ENCODE assay signal across 24 mouse cellular contexts in the genomic region with DNA sequence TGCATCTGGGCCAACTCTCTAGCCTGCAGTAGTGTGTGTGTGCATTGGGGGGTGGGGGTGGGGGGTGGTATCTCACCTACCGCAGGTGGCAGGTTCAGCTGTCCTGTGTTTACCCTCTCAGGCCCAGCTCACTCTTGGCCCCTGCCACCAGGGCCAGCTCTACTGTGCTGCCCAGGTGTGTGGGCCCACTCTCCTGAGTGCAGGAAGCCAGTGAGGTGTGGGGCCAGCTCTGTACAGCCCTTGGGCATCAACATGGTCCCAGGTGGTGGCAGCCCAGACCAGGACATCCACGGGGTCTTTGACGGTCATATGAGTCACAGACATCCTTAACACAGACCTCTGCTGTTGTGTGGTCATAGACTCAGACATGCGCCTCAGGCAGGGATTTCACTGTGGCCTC. TPM values are rescaled to one million over a fixed set of nuclear protein-coding genes. Genes with fewer than 3 reads are reported as not detected.
DNase-seq lines count a peak whose midpoint lies in the region; ATAC-seq and TF ChIP-seq lines count a peak whose summit lies in the region.
"Had no signal": no experiment of that assay in that cellular context is flagged by ENCODE, and none has a peak within 500 bp of the region (broad histone marks: within the 10 kb centered on the region; RNA-seq: fewer than 3 reads in every experiment).

No protein-coding gene starts in this region.

- 89% methylated on average over 4 of the region's 4 CpGs for WGBS in hindbrain, postnatal 0 days
- WGBS in hindbrain, embryonic 11.5 days = 98% methylated on average over 4 of the region's 4 CpGs
- 74% methylated on average over 4 of the region's 4 CpGs for WGBS in liver, embryonic 15.5 days (ENCODE audit: insufficient replicate concordance)
- WGBS in liver, postnatal 0 days (ENCODE audit: insufficient replicate concordance) = 87% methylated on average over 4 of the region's 4 CpGs
- 86% methylated on average over 4 of the region's 4 CpGs for WGBS in stomach, embryonic 14.5 days

- H3K9me3 ChIP-seq in hindbrain, postnatal 0 days (ENCODE audit: low read length) = no peaks in the 10 kb centered on the region
- no peaks in the 10 kb centered on the region for H3K9me3 ChIP-seq in hindbrain, embryonic 11.5 days (ENCODE audit: control insufficient read depth, low read length)
- no peaks in the 10 kb centered on the region for H3K9me3 ChIP-seq in liver, embryonic 15.5 days (replicated peaks)
- H3K9me3 ChIP-seq in liver, postnatal 0 days (ENCODE audit: low read length) = no peaks in the 10 kb centered on the region
- H3K9me3 ChIP-seq in stomach, embryonic 14.5 days (ENCODE audit: control insufficient read depth, low read depth, low read length) = no peaks in the 10 kb centered on the region
- H3K9me3 ChIP-seq: embryonic facial prominence, embryonic 15.5 days; forebrain, embryonic 15.5 days; heart, embryonic 13.5 days; hindbrain, embryonic 12.5 days had no signal

- ATAC-seq in hindbrain, postnatal 0 days = peak; percentile 58; the same call in 1 of the 2 replicates
- no peak for ATAC-seq in hindbrain, embryonic 11.5 days (ENCODE audit: low FRiP score)
- ATAC-seq in liver, embryonic 15.5 days (ENCODE audit: insufficient read depth) = 0 out of 2 replicates have a peak, but pooled peaks have one; percentile 15
- no peak for ATAC-seq in liver, postnatal 0 days
- ATAC-seq in erythroid progenitor cell, adult 5-6 weeks (replicated peaks; ENCODE audit: low FRiP score, poor library complexity, severe bottlenecking) = 0 out of 2 replicates have a peak, but pooled peaks have one; percentile 37
- ATAC-seq in stomach, embryonic 14.5 days (ENCODE audit: insufficient number of reproducible peaks, insufficient read depth, low FRiP score, low read depth) = 0 out of 2 replicates have a peak, but pooled peaks have one; percentile 21
- ATAC-seq: forebrain, embryonic 15.5 days; hindbrain, embryonic 16.5 days had no signal

- TF ChIP-seq CTCF in hindbrain, postnatal 0 days (IDR thresholded peaks at IDR 0.05; ENCODE audit: low read depth) = no peak
- TF ChIP-seq CTCF in liver, postnatal 0 days (IDR thresholded peaks at IDR 0.05; ENCODE audit: low read depth) = no peak

- intact Hi-C loops in left cerebral cortex, postnatal 36 days (cut with DNase I) = no loop called here

- H3K4me2 ChIP-seq in hindbrain, postnatal 0 days (ENCODE audit: low read depth, low read length) = no peak overlapping the region
- H3K4me2 ChIP-seq in hindbrain, embryonic 11.5 days (replicated peaks; ENCODE audit: low read depth, low read length) = no peak overlapping the region
- H3K4me2 ChIP-seq in liver, embryonic 15.5 days = no peak overlapping the region
- H3K4me2 ChIP-seq in liver, postnatal 0 days (ENCODE audit: low read depth, low read length) = no peak overlapping the region
- H3K4me2 ChIP-seq in stomach, embryonic 14.5 days (replicated peaks; ENCODE audit: low read depth, low read length) = no peak overlapping the region
- H3K4me2 ChIP-seq: embryonic facial prominence, embryonic 15.5 days; forebrain, embryonic 15.5 days; heart, embryonic 13.5 days; hindbrain, embryonic 12.5 days had no signal

- H3K4me1 ChIP-seq in hindbrain, postnatal 0 days (ENCODE audit: insufficient read depth, low read length) = no peaks in the 10 kb centered on the region
- no peaks in the 10 kb centered on the region for H3K4me1 ChIP-seq in hindbrain, embryonic 11.5 days (replicated peaks; ENCODE audit: control insufficient read depth, insufficient read depth, low read length)
- no peaks in the 10 kb centered on the region for H3K4me1 ChIP-seq in liver, embryonic 15.5 days (replicated peaks)
- H3K4me1 ChIP-seq in liver, postnatal 0 days (ENCODE audit: insufficient read depth) = no peaks in the 10 kb centered on the region
- H3K4me1 ChIP-seq in stomach, embryonic 14.5 days (ENCODE audit: control insufficient read depth, insufficient read depth, low read length) = no peaks in the 10 kb centered on the region
- H3K4me1 ChIP-seq: embryonic facial prominence, embryonic 15.5 days; forebrain, embryonic 15.5 days; hindbrain, embryonic 12.5 days had no signal

- peaks cover 38% of the 10 kb centered on the region for H3K36me3 ChIP-seq in hindbrain, postnatal 0 days (ENCODE audit: insufficient read depth, low read length)
- no peaks in the 10 kb centered on the region for H3K36me3 ChIP-seq in hindbrain, embryonic 11.5 days (ENCODE audit: control insufficient read depth, insufficient read depth, low read length)
- peaks cover 31% of the 10 kb centered on the region for H3K36me3 ChIP-seq in liver, embryonic 15.5 days (replicated peaks)
- H3K36me3 ChIP-seq in liver, postnatal 0 days (replicated peaks; ENCODE audit: insufficient read depth, low read length) = peaks cover 37% of the 10 kb centered on the region
- peaks cover 43% of the 10 kb centered on the region for H3K36me3 ChIP-seq in stomach, embryonic 14.5 days (ENCODE audit: control insufficient read depth, insufficient read depth, low read length)

- no peak overlapping the region for H3K27ac ChIP-seq in hindbrain, postnatal 0 days
- no peak overlapping the region for H3K27ac ChIP-seq in hindbrain, embryonic 11.5 days (ENCODE audit: low read depth, low read length)
- H3K27ac ChIP-seq in liver, embryonic 15.5 days (replicated peaks) = no peak overlapping the region
- no peak overlapping the region for H3K27ac ChIP-seq in liver, postnatal 0 days (ENCODE audit: low read depth)
- no peak overlapping the region for H3K27ac ChIP-seq in stomach, embryonic 14.5 days (ENCODE audit: low read length)
- H3K27ac ChIP-seq: embryonic facial prominence, embryonic 15.5 days; forebrain, embryonic 15.5 days; heart, adult 2 months; heart, embryonic 13.5 days; hindbrain, embryonic 12.5 days had no signal

- no peak for TF ChIP-seq EP300 in liver, postnatal 0 days (IDR thresholded peaks at IDR 0.05; ENCODE audit: low read depth)

- no peak overlapping the region for H3K9ac ChIP-seq in hindbrain, postnatal 0 days (replicated peaks; ENCODE audit: low read length)
- no peak overlapping the region for H3K9ac ChIP-seq in hindbrain, embryonic 11.5 days (ENCODE audit: low read depth, low read length)
- H3K9ac ChIP-seq in liver, embryonic 15.5 days = no peak overlapping the region
- H3K9ac ChIP-seq in liver, postnatal 0 days (replicated peaks) = no peak overlapping the region
- H3K9ac ChIP-seq in stomach, embryonic 14.5 days (replicated peaks; ENCODE audit: low read depth, low read length) = no peak overlapping the region
- H3K9ac ChIP-seq: embryonic facial prominence, embryonic 15.5 days; forebrain, embryonic 15.5 days; heart, embryonic 13.5 days; hindbrain, embryonic 12.5 days had no signal

- no peak for DNase-seq in hindbrain, postnatal 0 days (ENCODE audit: low spot score)
- DNase-seq in hindbrain, embryonic 11.5 days (ENCODE audit: low spot score) = no peak
- no peak for DNase-seq in liver, postnatal 0 days
- no peak for DNase-seq in left cerebral cortex, postnatal 36 days (ENCODE audit: low spot score in 2 of 2)
- DNase-seq: adrenal gland, adult 2 months; adrenal gland, postnatal 25 days; cerebellum, adult 18-20 months; cerebellum, adult 9-11 months; cerebellum, postnatal 36 days; gastrocnemius, postnatal 36 days; heart, adult 2 months; heart, postnatal 36 days had no signal

- H3K27me3 ChIP-seq in hindbrain, postnatal 0 days (ENCODE audit: insufficient read depth, low read length) = no peaks in the 10 kb centered on the region
- no peaks in the 10 kb centered on the region for H3K27me3 ChIP-seq in hindbrain, embryonic 11.5 days (ENCODE audit: control insufficient read depth, insufficient read depth, low read length)
- no peaks in the 10 kb centered on the region for H3K27me3 ChIP-seq in liver, embryonic 15.5 days
- no peaks in the 10 kb centered on the region for H3K27me3 ChIP-seq in liver, postnatal 0 days (ENCODE audit: insufficient read depth, low read length)
- no peaks in the 10 kb centered on the region for H3K27me3 ChIP-seq in stomach, embryonic 14.5 days (ENCODE audit: control insufficient read depth, insufficient read depth, low read length)
- H3K27me3 ChIP-seq: embryonic facial prominence, embryonic 15.5 days; forebrain, embryonic 15.5 days; heart, embryonic 13.5 days had no signal

- no peak overlapping the region for H3K4me3 ChIP-seq in hindbrain, postnatal 0 days (ENCODE audit: low read length)
- H3K4me3 ChIP-seq in hindbrain, embryonic 11.5 days (ENCODE audit: low read depth, low read length) = no peak overlapping the region
- H3K4me3 ChIP-seq in liver, embryonic 15.5 days (replicated peaks) = no peak overlapping the region
- no peak overlapping the region for H3K4me3 ChIP-seq in liver, postnatal 0 days (ENCODE audit: low read depth, low read length)
- H3K4me3 ChIP-seq in stomach, embryonic 14.5 days (ENCODE audit: low read depth, low read length) = no peak overlapping the region
- H3K4me3 ChIP-seq: embryonic facial prominence, embryonic 15.5 days; erythroblast, embryonic 14.5 days; forebrain, embryonic 15.5 days; heart, adult 2 months; heart, embryonic 13.5 days; hindbrain, embryonic 12.5 days had no signal

RNA-seq across cellular contexts. Expression of gene Irak2, which starts 5.4 kb away (rescaled TPM):
- total RNA-seq in hindbrain, postnatal 0 days (2014; rRNA removed) = 12.1 and 13.9 TPM in 2 replicates
- polyA plus RNA-seq in hindbrain, postnatal 0 days (2015; fragmentation: Nextera tagmentation; extraction: Ambion mirVana) = 4.6 and 4.8 TPM in 2 replicates
- 1.6 and 1.9 TPM in 2 replicates for polyA plus RNA-seq in hindbrain, embryonic 11.5 days (2014; fragmentation: Nextera tagmentation; extraction: Ambion mirVana)
- polyA plus RNA-seq in liver, embryonic 15.5 days (2015; fragmentation: Nextera tagmentation; extraction: Ambion mirVana) = 11.9 and 13.5 TPM in 2 replicates
- 9.2 and 10.8 TPM in 2 replicates for polyA plus RNA-seq in liver, postnatal 0 days (2015; fragmentation: Nextera tagmentation; extraction: Ambion mirVana)
- total RNA-seq in erythroid progenitor cell, adult 5-6 weeks (2015; ENCODE audit: low replicate concordance) = 7.2 and 23.1 TPM in 2 replicates
- 34.8 and 64.6 TPM in 2 replicates for total RNA-seq in erythroid progenitor cell, adult 5-6 weeks (2017; ENCODE audit: low replicate concordance)
- polyA plus RNA-seq in stomach, embryonic 14.5 days (2014; fragmentation: Nextera tagmentation; extraction: Ambion mirVana) = 6.3 and 7.4 TPM in 2 replicates
- total RNA-seq in left cerebral cortex, postnatal 36 days (2021) = 10 to 100 TPM; 21.0 to 24.9 TPM

RNA-seq across cellular contexts. Expression of gene Vhl, which starts 9.1 kb away (rescaled TPM):
- 95.7 and 95.9 TPM in 2 replicates for total RNA-seq in hindbrain, postnatal 0 days (2014; rRNA removed)
- 65.4 and 66.8 TPM in 2 replicates for polyA plus RNA-seq in hindbrain, postnatal 0 days (2015; fragmentation: Nextera tagmentation; extraction: Ambion mirVana)
- polyA plus RNA-seq in hindbrain, embryonic 11.5 days (2014; fragmentation: Nextera tagmentation; extraction: Ambion mirVana) = 63.0 and 64.4 TPM in 2 replicates
- polyA plus RNA-seq in liver, embryonic 15.5 days (2015; fragmentation: Nextera tagmentation; extraction: Ambion mirVana) = 8.7 and 10.8 TPM in 2 replicates
- polyA plus RNA-seq in liver, postnatal 0 days (2015; fragmentation: Nextera tagmentation; extraction: Ambion mirVana) = 10.0 and 12.9 TPM in 2 replicates
- 4.7 and 52.0 TPM in 2 replicates for total RNA-seq in erythroid progenitor cell, adult 5-6 weeks (2015; ENCODE audit: low replicate concordance)
- total RNA-seq in erythroid progenitor cell, adult 5-6 weeks (2017; ENCODE audit: low replicate concordance) = 3.6 and 4.2 TPM in 2 replicates
- polyA plus RNA-seq in stomach, embryonic 14.5 days (2014; fragmentation: Nextera tagmentation; extraction: Ambion mirVana) = 43.5 and 50.5 TPM in 2 replicates
- 10 to 100 TPM; 48.1 to 49.8 TPM for total RNA-seq in left cerebral cortex, postnatal 36 days (2021)

RNA-seq across cellular contexts. Expression of gene Brk1, which starts 28.3 kb away (rescaled TPM):
- 179 and 211 TPM in 2 replicates for total RNA-seq in hindbrain, postnatal 0 days (2014; rRNA removed)
- 295 TPM in 2 replicates for polyA plus RNA-seq in hindbrain, postnatal 0 days (2015; fragmentation: Nextera tagmentation; extraction: Ambion mirVana)
- 221 and 224 TPM in 2 replicates for polyA plus RNA-seq in hindbrain, embryonic 11.5 days (2014; fragmentation: Nextera tagmentation; extraction: Ambion mirVana)
- 79.4 and 80.7 TPM in 2 replicates for polyA plus RNA-seq in liver, embryonic 15.5 days (2015; fragmentation: Nextera tagmentation; extraction: Ambion mirVana)
- polyA plus RNA-seq in liver, postnatal 0 days (2015; fragmentation: Nextera tagmentation; extraction: Ambion mirVana) = 88.5 and 88.9 TPM in 2 replicates
- total RNA-seq in erythroid progenitor cell, adult 5-6 weeks (2015; ENCODE audit: low replicate concordance) = 109 and 117 TPM in 2 replicates
- total RNA-seq in erythroid progenitor cell, adult 5-6 weeks (2017; ENCODE audit: low replicate concordance) = 41.2 and 42.5 TPM in 2 replicates
- 244 and 245 TPM in 2 replicates for polyA plus RNA-seq in stomach, embryonic 14.5 days (2014; fragmentation: Nextera tagmentation; extraction: Ambion mirVana)
- total RNA-seq in left cerebral cortex, postnatal 36 days (2021) = 100 to 1,000 TPM; 218 to 259 TPM

RNA-seq across cellular contexts. Expression of gene Fancd2os, which starts 32.3 kb away (rescaled TPM):
- 0.54 TPM in 1 of 2 replicates, not detected in the other for total RNA-seq in hindbrain, postnatal 0 days (2014; rRNA removed)
- not detected in 2 replicates for polyA plus RNA-seq in hindbrain, postnatal 0 days (2015; fragmentation: Nextera tagmentation; extraction: Ambion mirVana)
- 0.45 TPM in 1 of 2 replicates, not detected in the other for polyA plus RNA-seq in hindbrain, embryonic 11.5 days (2014; fragmentation: Nextera tagmentation; extraction: Ambion mirVana)
- polyA plus RNA-seq in liver, embryonic 15.5 days (2015; fragmentation: Nextera tagmentation; extraction: Ambion mirVana) = not detected in 2 replicates
- 0.12 and 0.14 TPM in 2 replicates for polyA plus RNA-seq in liver, postnatal 0 days (2015; fragmentation: Nextera tagmentation; extraction: Ambion mirVana)
- total RNA-seq in erythroid progenitor cell, adult 5-6 weeks (2015; ENCODE audit: low replicate concordance) = not detected in 2 replicates
- total RNA-seq in erythroid progenitor cell, adult 5-6 weeks (2017; ENCODE audit: low replicate concordance) = not detected in 2 replicates
- 0.28 and 0.82 TPM in 2 replicates for polyA plus RNA-seq in stomach, embryonic 14.5 days (2014; fragmentation: Nextera tagmentation; extraction: Ambion mirVana)
- under 1 TPM in 1 of 2 experiments, not detected in 1; 0.32 TPM for total RNA-seq in left cerebral cortex, postnatal 36 days (2021)
- total RNA-seq: gastrocnemius, adult 8-10 months; gastrocnemius, postnatal 36 days; heart, adult 2 months; heart, postnatal 36 days had no signal
- polyA plus RNA-seq: embryonic facial prominence, embryonic 15.5 days; erythroblast, embryonic 14.5 days; forebrain, embryonic 11.5 days; heart, adult 2 months; heart, postnatal 0 days had no signal

Comparison
In these comparisons a context has a peak if more than half of its experiments do, and no peak if none do; other contexts are left out.
1. ATAC-seq: peak in hindbrain, postnatal 0 days (single experiment), liver, embryonic 15.5 days (single experiment), erythroid progenitor cell, adult 5-6 weeks (single experiment) and stomach, embryonic 14.5 days (single experiment); none in hindbrain, embryonic 11.5 days (single experiment) and liver, postnatal 0 days (single experiment).